Mouse (Mus musculus): ENCODE measurements around the gene Ppip5k1. TPM values are rescaled to one million over a fixed set of nuclear protein-coding genes. Genes with fewer than 3 reads are reported as not detected.

Ppip5k1 gene
- polyA plus RNA-seq, 1 experiment = 21.8 TPM

DNA sequence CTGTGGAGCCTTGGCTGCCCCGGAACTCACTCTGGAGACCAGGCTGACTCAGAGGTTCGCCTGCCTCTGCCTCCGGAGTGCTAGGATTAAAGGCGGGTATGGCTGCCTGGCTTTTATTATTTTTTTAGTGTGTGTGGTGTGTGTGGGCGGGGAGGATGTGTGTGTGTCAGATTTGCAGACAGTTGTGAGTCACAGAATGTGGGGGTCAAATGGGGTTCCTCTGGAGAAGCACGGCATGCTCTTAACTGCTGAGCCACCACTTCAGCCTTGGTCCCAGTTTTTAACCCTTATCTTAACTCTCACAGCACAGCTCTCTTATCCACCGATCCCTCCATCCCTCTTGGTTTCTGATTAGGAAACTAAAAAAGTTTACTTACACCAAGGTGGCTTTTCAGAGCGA, 38.9 kb downstream of the Ppip5k1 start:
- no peak for DNase-seq
- 95% methylated on average over 8 of the region's 8 CpGs for WGBS
- Histone ChIP-seq H3K4me1 (replicated peaks; ENCODE audit: control insufficient read depth, insufficient read depth, low read length) (no peaks in the 10 kb centered on the region), H3K27me3 (ENCODE audit: control insufficient read depth, insufficient read depth, low read length) (no peaks in the 10 kb centered on the region), H3K36me3 (ENCODE audit: control insufficient read depth, insufficient read depth, low read length) (no peaks in the 10 kb centered on the region), H3K4me3 (ENCODE audit: control insufficient read depth, insufficient read depth, low read length) (no peak overlapping the region), H3K27ac (ENCODE audit: control insufficient read depth, insufficient read depth, low read length) (no peak overlapping the region)
- TF ChIP-seq POLR2A (IDR thresholded peaks at IDR 0.05; ENCODE audit: control insufficient read depth, extremely low read depth, insufficient read depth, low read length, poor library complexity) (no peak), CTCF (IDR thresholded peaks at IDR 0.05; ENCODE audit: borderline replicate concordance, control insufficient read depth, extremely low read depth, insufficient read depth, low read length, poor library complexity) (no peak)

DNA sequence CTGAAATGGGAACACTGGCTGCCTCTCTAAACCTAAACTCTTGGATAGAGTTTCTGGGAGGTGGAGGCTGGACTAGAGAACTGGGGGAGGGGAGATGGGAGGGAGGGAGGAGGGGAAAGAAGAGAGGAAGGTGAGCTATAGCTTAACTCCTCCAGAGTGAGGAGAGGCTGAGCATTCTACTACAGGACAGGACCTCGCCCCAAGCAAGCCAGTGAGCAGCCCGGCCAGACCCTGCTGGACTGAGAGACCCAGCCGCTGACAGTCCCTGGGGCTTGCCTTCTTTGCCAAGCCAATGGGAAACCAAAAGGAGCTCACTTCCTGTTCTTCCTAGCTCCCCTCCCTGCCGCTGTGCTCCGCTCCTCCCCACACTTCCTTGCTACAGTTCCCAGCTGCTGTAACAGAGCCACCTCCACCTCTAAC, 46.2 kb downstream of the Ppip5k1 start:
- no peak for TF ChIP-seq POLR2A (IDR thresholded peaks at IDR 0.05; ENCODE audit: control insufficient read depth, extremely low read depth, insufficient read depth, low read length, poor library complexity)
- no peak for TF ChIP-seq CTCF (IDR thresholded peaks at IDR 0.05; ENCODE audit: borderline replicate concordance, control insufficient read depth, extremely low read depth, insufficient read depth, low read length, poor library complexity)
- Histone ChIP-seq H3K27ac (ENCODE audit: control insufficient read depth, insufficient read depth, low read length) (no peak overlapping the region), H3K36me3 (ENCODE audit: control insufficient read depth, insufficient read depth, low read length) (no peaks in the 10 kb centered on the region), H3K4me3 (ENCODE audit: control insufficient read depth, insufficient read depth, low read length) (no peak overlapping the region), H3K27me3 (ENCODE audit: control insufficient read depth, insufficient read depth, low read length) (no peaks in the 10 kb centered on the region), H3K4me1 (replicated peaks; ENCODE audit: control insufficient read depth, insufficient read depth, low read length) (no peaks in the 10 kb centered on the region; the same call in 1 of the 2 replicates)
- WGBS = 39% methylated on average over 5 of the region's 5 CpGs
- no peak for DNase-seq

DNA sequence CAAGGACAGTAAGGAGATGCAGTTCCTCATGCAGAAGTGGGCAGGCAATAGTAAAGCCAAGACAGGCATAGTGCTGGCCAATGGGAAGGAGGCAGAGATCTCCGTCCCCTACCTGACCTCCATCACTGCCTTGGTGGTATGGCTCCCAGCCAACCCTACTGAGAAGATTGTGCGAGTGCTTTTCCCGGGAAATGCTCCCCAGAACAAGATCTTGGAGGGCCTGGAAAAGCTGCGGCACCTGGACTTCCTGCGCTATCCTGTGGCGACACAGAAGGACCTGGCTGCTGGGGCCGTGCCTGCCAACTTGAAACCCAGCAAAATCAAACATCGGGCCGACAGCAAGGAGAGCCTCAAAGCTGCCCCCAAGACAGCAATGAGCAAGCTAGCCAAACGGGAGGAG, 55.2 kb downstream of the Ppip5k1 start:
- Histone ChIP-seq H3K4me1 (replicated peaks; ENCODE audit: control insufficient read depth, insufficient read depth, low read length) (peaks cover 19% of the 10 kb centered on the region), H3K27me3 (ENCODE audit: control insufficient read depth, insufficient read depth, low read length) (peaks cover 16% of the 10 kb centered on the region), H3K4me3 (ENCODE audit: control insufficient read depth, insufficient read depth, low read length) (no peak overlapping the region), H3K36me3 (ENCODE audit: control insufficient read depth, insufficient read depth, low read length) (no peaks in the 10 kb centered on the region), H3K27ac (ENCODE audit: control insufficient read depth, insufficient read depth, low read length) (no peak overlapping the region)
- no peak for DNase-seq
- 85% methylated on average over 10 of the region's 10 CpGs for WGBS
- no peak for TF ChIP-seq CTCF (IDR thresholded peaks at IDR 0.05; ENCODE audit: borderline replicate concordance, control insufficient read depth, extremely low read depth, insufficient read depth, low read length, poor library complexity)
- TF ChIP-seq POLR2A (IDR thresholded peaks at IDR 0.05; ENCODE audit: control insufficient read depth, extremely low read depth, insufficient read depth, low read length, poor library complexity) = no peak

DNA sequence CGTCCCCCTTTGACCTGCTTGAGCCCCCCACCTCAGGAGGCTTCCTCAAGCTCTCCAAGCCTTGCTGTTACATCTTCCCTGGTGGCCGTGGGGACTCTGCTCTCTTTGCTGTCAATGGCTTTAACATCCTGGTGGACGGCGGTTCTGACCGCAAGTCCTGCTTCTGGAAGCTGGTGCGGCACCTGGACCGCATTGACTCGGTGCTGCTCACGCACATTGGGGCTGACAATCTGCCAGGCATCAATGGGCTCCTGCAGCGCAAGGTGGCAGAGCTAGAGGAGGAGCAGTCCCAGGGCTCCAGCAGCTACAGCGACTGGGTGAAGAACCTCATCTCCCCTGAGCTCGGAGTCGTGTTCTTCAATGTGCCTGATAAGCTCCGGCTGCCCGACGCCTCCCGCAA, 55.7 kb downstream of the Ppip5k1 start:
- H3K27me3 ChIP-seq (ENCODE audit: control insufficient read depth, insufficient read depth, low read length) = peaks cover 21% of the 10 kb centered on the region
- no peaks in the 10 kb centered on the region for H3K36me3 ChIP-seq (ENCODE audit: control insufficient read depth, insufficient read depth, low read length)
- peaks cover 24% of the 10 kb centered on the region for H3K4me1 ChIP-seq (replicated peaks; ENCODE audit: control insufficient read depth, insufficient read depth, low read length)
- no peak overlapping the region for H3K4me3 ChIP-seq (ENCODE audit: control insufficient read depth, insufficient read depth, low read length)
- no peak overlapping the region for H3K27ac ChIP-seq (ENCODE audit: control insufficient read depth, insufficient read depth, low read length)
- TF ChIP-seq POLR2A (IDR thresholded peaks at IDR 0.05; ENCODE audit: control insufficient read depth, extremely low read depth, insufficient read depth, low read length, poor library complexity) (no peak), CTCF (IDR thresholded peaks at IDR 0.05; ENCODE audit: borderline replicate concordance, control insufficient read depth, extremely low read depth, insufficient read depth, low read length, poor library complexity) (no peak)
- DNase-seq = no peak
- 88% methylated on average over 17 of the region's 17 CpGs for WGBS

DNA sequence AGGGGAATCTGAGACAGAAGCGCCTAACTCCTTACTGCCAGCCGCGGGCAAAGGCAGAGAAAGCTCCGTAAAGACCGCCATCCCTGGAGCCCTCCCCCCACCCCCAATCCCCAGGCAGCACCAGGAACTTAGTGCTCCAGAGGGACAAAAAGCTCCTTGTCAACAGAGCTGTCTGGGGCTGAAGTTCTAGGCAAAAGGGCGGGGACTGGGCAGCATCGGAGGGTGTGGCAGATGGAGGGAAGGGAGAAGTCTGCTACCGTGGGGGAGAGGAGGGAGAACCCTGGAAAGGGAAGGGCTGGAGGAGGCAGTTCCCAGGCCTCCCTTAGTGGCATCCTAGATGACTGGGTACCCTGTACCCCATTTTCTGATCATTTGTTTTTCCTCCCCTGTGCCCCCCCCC, 57.1 kb downstream of the Ppip5k1 start:
- no peak overlapping the region for H3K27ac ChIP-seq (ENCODE audit: control insufficient read depth, insufficient read depth, low read length)
- 16% methylated on average over 8 of the region's 8 CpGs for WGBS
- no peak overlapping the region for H3K4me3 ChIP-seq (ENCODE audit: control insufficient read depth, insufficient read depth, low read length)
- peaks cover 27% of the 10 kb centered on the region for H3K4me1 ChIP-seq (replicated peaks; ENCODE audit: control insufficient read depth, insufficient read depth, low read length)
- no peaks in the 10 kb centered on the region for H3K36me3 ChIP-seq (ENCODE audit: control insufficient read depth, insufficient read depth, low read length)
- no peak for DNase-seq
- TF ChIP-seq POLR2A (IDR thresholded peaks at IDR 0.05; ENCODE audit: control insufficient read depth, extremely low read depth, insufficient read depth, low read length, poor library complexity) (no peak), CTCF (IDR thresholded peaks at IDR 0.05; ENCODE audit: borderline replicate concordance, control insufficient read depth, extremely low read depth, insufficient read depth, low read length, poor library complexity) (no peak)
- peaks cover 22% of the 10 kb centered on the region for H3K27me3 ChIP-seq (ENCODE audit: control insufficient read depth, insufficient read depth, low read length)

DNA sequence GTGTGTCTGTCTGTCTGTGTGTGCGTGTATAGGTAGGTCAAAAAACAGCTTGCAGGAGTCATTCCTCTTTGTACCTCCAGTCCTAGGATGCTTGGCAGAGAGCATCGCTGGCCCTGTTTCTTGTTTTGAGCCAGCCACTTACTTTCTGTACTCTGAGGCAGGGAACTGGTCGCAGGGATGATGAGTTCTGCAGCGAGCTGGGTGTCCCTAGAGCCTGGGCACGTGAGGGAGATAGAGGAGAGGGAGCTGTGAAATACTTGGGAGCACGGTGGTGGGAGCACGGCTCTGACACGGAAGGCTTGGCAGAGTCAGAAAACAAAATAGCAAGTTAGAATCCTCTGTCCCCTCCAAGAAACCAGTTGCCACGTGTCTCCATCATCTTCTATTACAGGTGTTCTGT, 57.5 kb downstream of the Ppip5k1 start:
- 23% methylated on average over 9 of the region's 9 CpGs for WGBS
- Histone ChIP-seq H3K4me1 (replicated peaks; ENCODE audit: control insufficient read depth, insufficient read depth, low read length) (peaks cover 27% of the 10 kb centered on the region), H3K36me3 (ENCODE audit: control insufficient read depth, insufficient read depth, low read length) (no peaks in the 10 kb centered on the region), H3K4me3 (ENCODE audit: control insufficient read depth, insufficient read depth, low read length) (no peak overlapping the region), H3K27me3 (ENCODE audit: control insufficient read depth, insufficient read depth, low read length) (peaks cover 22% of the 10 kb centered on the region), H3K27ac (ENCODE audit: control insufficient read depth, insufficient read depth, low read length) (no peak overlapping the region)
- no peak for DNase-seq
- TF ChIP-seq CTCF (IDR thresholded peaks at IDR 0.05; ENCODE audit: borderline replicate concordance, control insufficient read depth, extremely low read depth, insufficient read depth, low read length, poor library complexity) (no peak), POLR2A (IDR thresholded peaks at IDR 0.05; ENCODE audit: control insufficient read depth, extremely low read depth, insufficient read depth, low read length, poor library complexity) (no peak)

DNA sequence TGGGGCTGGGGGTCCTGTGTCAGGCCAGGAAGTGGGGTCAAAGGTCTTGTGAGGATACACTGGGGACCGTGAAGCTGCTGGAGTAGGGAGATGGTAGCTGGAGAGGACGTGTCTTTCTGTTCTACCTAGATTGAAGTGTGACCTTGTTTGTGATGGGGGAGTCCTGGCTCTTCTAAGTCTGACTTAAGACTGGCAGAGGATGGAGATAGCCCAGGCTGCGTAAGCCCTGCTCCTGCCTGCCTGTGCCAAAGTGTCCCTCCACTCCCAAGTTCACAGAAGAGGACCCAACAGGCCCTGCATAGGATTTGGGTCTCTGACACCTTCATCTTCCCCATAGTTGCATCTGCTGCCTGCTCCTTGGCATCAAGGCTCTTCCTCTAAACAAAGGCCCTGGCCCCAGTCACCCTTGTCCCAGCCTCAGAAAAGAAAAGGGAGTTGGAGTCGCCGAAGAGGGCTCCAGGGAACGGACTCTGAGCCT, 58.4 kb downstream of the Ppip5k1 start:
- H3K4me1 ChIP-seq (replicated peaks; ENCODE audit: control insufficient read depth, insufficient read depth, low read length) = peaks cover 27% of the 10 kb centered on the region
- H3K27me3 ChIP-seq (ENCODE audit: control insufficient read depth, insufficient read depth, low read length) = peaks cover 22% of the 10 kb centered on the region
- no peak overlapping the region for H3K27ac ChIP-seq (ENCODE audit: control insufficient read depth, insufficient read depth, low read length)
- 40% methylated on average over 6 of the region's 6 CpGs for WGBS
- no peaks in the 10 kb centered on the region for H3K36me3 ChIP-seq (ENCODE audit: control insufficient read depth, insufficient read depth, low read length)
- no peak overlapping the region for H3K4me3 ChIP-seq (ENCODE audit: control insufficient read depth, insufficient read depth, low read length)
- no peak for DNase-seq
- no peak for TF ChIP-seq CTCF (IDR thresholded peaks at IDR 0.05; ENCODE audit: borderline replicate concordance, control insufficient read depth, extremely low read depth, insufficient read depth, low read length, poor library complexity)
- no peak for TF ChIP-seq POLR2A (IDR thresholded peaks at IDR 0.05; ENCODE audit: control insufficient read depth, extremely low read depth, insufficient read depth, low read length, poor library complexity)

Data from thymus, adult 2 months (tissue).